Mouse (Mus musculus) midbrain, embryonic 10.5 days (tissue): ENCODE data around the gene Traf3ip3. TPM values are rescaled to one million over a fixed set of nuclear protein-coding genes. Genes with fewer than 3 reads are reported as not detected.

Experiments used
- DNase-seq: peaks from one replicate; pipeline ENCODE4 v3.0.0-alpha.2; 2017; ENCODE audit warnings: low spot score
- H3K27ac ChIP-seq: fragments of 300-500 bp; sonication (generic); replicated peaks from 2 replicates; pipeline ENCODE4 v1.5.1; 2016; ENCODE audit warnings: mild to moderate bottlenecking
- H3K27me3 ChIP-seq: fragments of 300-500 bp; sonication (generic); 2 replicates; pipeline ENCODE4 v1.6.1; 2016; ENCODE audit warnings: low read depth, mild to moderate bottlenecking; ENCODE audit not compliant: poor library complexity, severe bottlenecking
- H3K36me3 ChIP-seq: fragments of 300-500 bp; sonication (generic); 2 replicates; pipeline ENCODE4 v1.6.1; 2016; ENCODE audit warnings: mild to moderate bottlenecking, moderate library complexity
- H3K4me1 ChIP-seq: fragments of 300-500 bp; sonication (generic); 2 replicates; pipeline ENCODE4 v1.6.1; 2016
- H3K4me3 ChIP-seq: fragments of 300-500 bp; sonication (generic); 2 replicates; pipeline ENCODE4 v1.5.1; 2016; ENCODE audit warnings: mild to moderate bottlenecking, moderate library complexity
- H3K9me3 ChIP-seq: fragments of 300-500 bp; sonication (generic); replicated peaks from 2 replicates; pipeline ENCODE4 v1.6.1; 2016; ENCODE audit warnings: mild to moderate bottlenecking
- WGBS: fragments of 180-500 bp; shearing (Covaris S2); methylation state at CpG from one replicate; pipeline ENCODE4 v1.1.7; 2016; 5-methylcytosine and 5-hydroxymethylcytosine counted together
- polyA plus RNA-seq: library from polyadenylated mRNA; unstranded; fragments of >200 nt; fragmentation: Nextera tagmentation; extraction: Ambion mirVana; gene quantifications from 2 replicates; pipeline ENCODE4 v1.2.1, GENCODE M21; 2016

The Traf3ip3 gene
- polyA plus RNA-seq, 1 experiment from 2014 or later = 1.9 TPM

DNA sequence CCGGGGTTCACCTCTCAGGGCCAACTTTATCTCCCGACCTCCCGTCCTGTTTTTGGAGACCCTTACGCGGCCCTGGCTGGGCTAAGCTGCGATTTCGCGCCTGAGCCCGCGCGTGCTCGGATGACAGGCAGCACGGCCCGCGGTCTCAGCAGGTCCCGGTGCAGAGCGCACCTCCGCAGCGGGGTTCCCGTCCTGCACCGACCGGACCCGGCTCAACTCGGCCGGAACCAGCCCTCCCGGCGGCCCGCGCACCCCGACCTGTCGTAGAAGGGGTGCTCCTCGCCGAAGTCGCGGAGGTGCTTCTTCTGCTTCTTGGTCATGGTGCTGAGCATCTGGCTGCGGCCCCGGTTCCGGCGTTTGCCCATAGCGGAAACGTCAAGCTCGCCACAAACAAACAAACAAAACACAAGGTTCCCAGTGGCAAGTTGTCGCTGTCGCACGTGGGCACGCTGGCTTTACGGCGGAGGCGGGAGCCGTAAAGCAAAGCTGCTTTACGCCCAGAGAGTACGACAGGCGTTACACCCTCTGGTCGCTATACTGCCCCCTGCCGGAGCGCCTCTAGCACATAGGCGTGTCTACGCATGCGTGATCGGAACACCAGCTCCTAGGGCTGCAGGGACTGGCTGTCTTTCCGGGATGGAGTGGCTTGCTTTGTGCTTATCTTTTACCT is 71.6 kb downstream of the Traf3ip3 start, which contains the start of gene Diexf:
Diexf (minus strand) TSS at position 487 of the 670 bp plus-strand sequence.
- under 1% methylated on average over 61 of the region's 61 CpGs for WGBS
- peaks cover 12% of the 10 kb centered on the region for H3K4me1 ChIP-seq
- H3K9me3 ChIP-seq = no peaks in the 10 kb centered on the region
- peak within 1 kb of the TSS; percentile 88 for H3K27ac ChIP-seq
- H3K4me3 ChIP-seq = peak within 1 kb of the TSS; percentile 98
- H3K36me3 ChIP-seq = peaks cover 34% of the 10 kb centered on the region
- peak; percentile 98 for DNase-seq
- H3K27me3 ChIP-seq = no peaks in the 10 kb centered on the region

DNA sequence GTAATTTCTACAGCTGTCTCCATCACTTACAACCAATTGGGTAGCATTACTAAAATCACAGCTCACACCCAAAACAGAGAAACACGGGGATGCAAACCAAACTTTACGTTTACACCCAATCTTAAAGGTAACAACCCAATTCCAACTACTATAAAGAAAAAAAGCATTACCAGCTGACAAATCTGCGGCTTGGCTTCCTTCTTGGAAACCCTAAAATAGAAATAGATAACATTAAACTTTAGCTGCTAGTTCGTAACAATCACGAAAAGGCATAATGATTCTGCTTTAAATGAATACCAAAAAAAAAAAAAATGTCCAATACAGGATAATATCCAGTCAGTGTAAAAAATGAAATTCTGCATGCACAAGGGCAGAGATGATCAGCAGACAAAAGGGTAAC is 72.2 kb downstream of the Traf3ip3 start:
- peaks cover 40% of the 10 kb centered on the region for H3K36me3 ChIP-seq
- H3K27ac ChIP-seq = peak overlapping the region; percentile 88

DNA sequence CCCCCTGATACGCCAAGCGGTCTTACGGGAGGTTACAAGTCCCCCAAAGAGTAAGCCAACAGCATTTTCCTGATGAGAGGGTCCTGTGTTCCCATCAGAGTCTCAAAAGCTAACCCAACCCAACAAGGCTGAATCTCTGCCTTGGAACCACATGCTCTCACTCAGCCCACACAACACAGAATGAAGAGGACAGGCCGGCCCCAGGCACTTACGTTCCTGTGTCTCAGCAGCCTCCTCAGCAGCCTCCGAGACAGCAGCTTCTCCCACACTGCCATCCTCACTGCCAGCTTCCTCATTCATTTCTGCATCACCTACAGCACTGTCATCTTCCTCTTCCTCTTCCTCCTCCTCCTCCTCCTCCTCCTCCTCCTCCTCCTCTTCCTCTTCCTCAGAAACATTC is 73.4 kb downstream of the Traf3ip3 start:
- Histone ChIP-seq H3K9me3 (no peaks in the 10 kb centered on the region), H3K27me3 (no peaks in the 10 kb centered on the region), H3K4me3 (no peak overlapping the region), H3K27ac (no peak overlapping the region), H3K4me1 (peaks cover 12% of the 10 kb centered on the region), H3K36me3 (peaks cover 53% of the 10 kb centered on the region)
- no peak for DNase-seq
- WGBS = 94% methylated on average over 6 of the region's 6 CpGs

More for the DNA sequence above, 72.2 kb downstream of the Traf3ip3 start:
- Histone ChIP-seq H3K9me3 (no peaks in the 10 kb centered on the region), H3K4me3 (peak overlapping the region; percentile 98), H3K27me3 (no peaks in the 10 kb centered on the region), H3K4me1 (peaks cover 12% of the 10 kb centered on the region)
- 32% methylated on average over 5 of the region's 5 CpGs for WGBS
- no peak for DNase-seq

DNA sequence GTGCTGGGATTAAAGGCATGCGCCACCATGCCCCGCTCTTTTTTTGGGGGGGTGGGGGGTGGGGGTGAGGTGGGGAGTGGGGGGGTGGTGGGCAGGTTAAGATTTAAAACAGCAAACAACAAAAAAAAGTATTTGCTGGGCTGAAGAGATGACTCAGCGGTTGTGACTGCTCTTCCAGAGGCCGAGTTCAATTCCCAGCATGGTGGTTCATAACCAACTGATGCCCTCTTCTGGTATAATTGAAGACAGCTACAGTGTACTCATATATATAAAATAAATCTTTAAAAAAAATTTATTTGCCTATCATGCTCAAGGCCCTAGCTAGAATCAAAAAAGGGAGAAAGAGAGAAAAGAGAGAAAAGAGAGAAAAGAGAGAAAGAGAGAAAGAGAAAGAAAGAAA is 75.7 kb downstream of the Traf3ip3 start:
- Histone ChIP-seq H3K4me3 (no peak overlapping the region), H3K36me3 (peaks cover 75% of the 10 kb centered on the region), H3K27ac (no peak overlapping the region), H3K4me1 (peaks cover 12% of the 10 kb centered on the region), H3K27me3 (no peaks in the 10 kb centered on the region), H3K9me3 (no peaks in the 10 kb centered on the region)
- DNase-seq = no peak
- WGBS = 84% methylated on average over 4 of the region's 4 CpGs

Other genes with a start within 250 kb of the Traf3ip3 start
- gene Syt14, start 165.9 kb downstream of the Traf3ip3 start, polyA plus RNA-seq = 3.7 and 4.1 TPM in 2 replicates
- 8.4 and 8.8 TPM in 2 replicates for gene Diexf, start 71.4 kb downstream of the Traf3ip3 start, polyA plus RNA-seq
- 2.3 and 2.6 TPM in 2 replicates for gene Irf6, start 48.6 kb downstream of the Traf3ip3 start, polyA plus RNA-seq
- gene A130010J15Rik, start 33.7 kb downstream of the Traf3ip3 start, polyA plus RNA-seq = 16.7 and 16.9 TPM in 2 replicates
- gene Lamb3, start 6.0 kb upstream of the Traf3ip3 start, polyA plus RNA-seq = 0.09 and 0.17 TPM in 2 replicates
- 0.09 TPM in 1 of 2 replicates, not detected in the other for gene Hsd11b1, start 62.4 kb upstream of the Traf3ip3 start, polyA plus RNA-seq
- 9.0 and 10.3 TPM in 2 replicates for gene G0s2, start 71.5 kb upstream of the Traf3ip3 start, polyA plus RNA-seq
- 12.8 and 18.4 TPM in 2 replicates for gene Camk1g, start 168.6 kb upstream of the Traf3ip3 start, polyA plus RNA-seq